Mouse (Mus musculus): ENCODE results near the gene Gm21992.

Gene Gm21992

GRCm38 (mm10) chr19:4811063-4811908, at the start of gene Gm21992, which contains the start of gene Rbm14:
Gene Gm21992 (minus strand): TSS chr19:4811612.
Gene Rbm14 (minus strand): TSS chr19:4811634.
- DNase-seq: peak; percentile 99

- DNase-seq: no peak
Measured at GRCm38 (mm10) chr19:4859081-4859480, 47.7 kb upstream of the Gm21992 start.

DNA sequence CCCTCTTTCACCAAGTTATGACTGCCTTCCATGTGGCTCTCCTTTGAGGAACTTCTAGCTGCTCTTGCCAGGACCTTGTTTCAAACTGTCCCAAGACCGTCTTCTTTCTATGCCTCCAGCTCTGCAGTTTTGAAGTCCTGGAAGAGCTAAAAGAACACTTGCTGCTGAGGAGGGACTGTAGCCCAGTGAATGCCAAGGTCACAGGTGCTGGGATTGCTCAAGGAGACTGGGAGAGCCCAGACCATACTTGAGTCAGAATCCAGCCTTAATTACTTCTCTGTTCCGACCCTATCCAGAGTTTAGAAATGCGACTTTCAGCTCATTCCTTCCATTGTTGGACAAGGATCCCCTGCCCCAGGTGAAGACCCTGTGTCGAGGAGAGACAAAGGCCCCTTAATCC, 44.5 kb upstream of the Gm21992 start:
- DNase-seq: no peak

DNA sequence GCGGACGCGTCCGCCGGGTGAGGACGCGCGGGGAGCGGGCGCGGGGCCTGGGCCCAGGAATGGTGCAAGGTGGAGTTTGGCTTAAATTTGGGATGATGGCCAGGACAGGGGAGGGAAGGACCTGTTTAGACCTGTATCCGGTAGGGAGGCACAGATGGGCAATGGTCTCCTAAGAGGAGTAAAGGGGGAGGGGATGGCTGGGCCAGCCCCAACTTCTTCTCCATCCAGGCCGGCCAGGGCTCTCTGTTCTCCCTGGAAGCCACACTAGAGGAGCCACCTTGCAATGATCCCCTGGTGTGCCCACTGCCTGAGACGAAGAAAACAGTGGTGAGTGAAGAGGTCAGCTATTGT, 44.0 kb upstream of the Gm21992 start:
- DNase-seq: no peak

- DNase-seq: peak; percentile 94 to 95
Measured at GRCm38 (mm10) chr19:4854552-4855469, 43.4 kb upstream of the Gm21992 start, which contains the start of gene Ctsf. Gene Ctsf (plus strand): TSS chr19:4855130.

- DNase-seq: no peak
Measured at GRCm38 (mm10) chr19:4850281-4850680, 38.9 kb upstream of the Gm21992 start.

GRCm38 (mm10) chr19:4849800-4850199, 38.4 kb upstream of the Gm21992 start:
- DNase-seq: no peak

DNA sequence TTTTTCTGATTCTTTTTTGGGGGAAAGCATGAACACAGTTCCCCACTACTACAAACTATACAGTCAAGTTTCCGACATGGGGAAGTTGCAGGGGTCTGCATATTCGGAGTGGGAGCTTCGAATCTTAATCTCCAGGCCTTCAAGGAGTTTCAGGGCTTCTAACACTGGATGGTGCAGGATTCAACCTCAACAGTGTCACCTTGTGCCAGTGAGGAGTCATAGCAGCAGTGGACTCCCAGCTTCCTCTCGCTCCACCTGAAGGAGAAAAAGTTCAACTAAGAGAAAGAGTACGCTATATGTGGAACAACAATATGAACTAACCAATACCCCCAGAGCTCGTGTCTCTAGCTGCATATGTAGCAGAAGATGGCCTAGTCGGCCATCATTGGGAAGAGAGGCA, 36.1 kb upstream of the Gm21992 start:
- DNase-seq: peak; percentile 45 to 63

- DNase-seq: no peak
Measured at GRCm38 (mm10) chr19:4845846-4846245, 34.4 kb upstream of the Gm21992 start.

- DNase-seq: no peak
Measured at GRCm38 (mm10) chr19:4842611-4843010, 31.2 kb upstream of the Gm21992 start.

DNA sequence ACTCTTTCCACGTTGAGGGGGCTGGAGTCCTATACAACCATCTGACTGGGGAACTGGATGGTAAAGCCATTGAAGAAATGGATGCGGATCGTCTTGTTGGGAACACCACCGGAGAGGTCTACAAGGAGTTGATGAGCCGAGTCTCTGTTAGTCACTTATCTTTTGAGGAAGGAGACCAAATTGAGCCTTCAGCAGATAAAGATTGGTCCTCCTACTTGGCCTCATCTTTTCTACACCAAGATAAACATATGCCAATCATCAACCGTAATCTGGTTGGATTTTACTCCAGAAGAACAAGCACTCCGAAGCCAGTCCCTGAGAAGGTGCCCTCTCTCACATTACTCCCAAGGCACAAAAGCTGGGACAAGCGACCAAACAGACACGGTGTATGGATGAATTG, 29.4 kb upstream of the Gm21992 start:
- DNase-seq: no peak

GRCm38 (mm10) chr19:4839149-4839548, 27.7 kb upstream of the Gm21992 start, which contains the start of the genes Ccs and Ccdc87:
Gene Ccs (minus strand): TSS chr19:4839332.
Gene Ccdc87 (plus strand): TSS chr19:4839366.
- DNase-seq: peak; percentile 97 to 98

- no peak for DNase-seq
Measured at GRCm38 (mm10) chr19:4838526-4839140, 27.2 kb upstream of the Gm21992 start.

- DNase-seq: no peak
Measured at GRCm38 (mm10) chr19:4837049-4837448, 25.6 kb upstream of the Gm21992 start.

DNA sequence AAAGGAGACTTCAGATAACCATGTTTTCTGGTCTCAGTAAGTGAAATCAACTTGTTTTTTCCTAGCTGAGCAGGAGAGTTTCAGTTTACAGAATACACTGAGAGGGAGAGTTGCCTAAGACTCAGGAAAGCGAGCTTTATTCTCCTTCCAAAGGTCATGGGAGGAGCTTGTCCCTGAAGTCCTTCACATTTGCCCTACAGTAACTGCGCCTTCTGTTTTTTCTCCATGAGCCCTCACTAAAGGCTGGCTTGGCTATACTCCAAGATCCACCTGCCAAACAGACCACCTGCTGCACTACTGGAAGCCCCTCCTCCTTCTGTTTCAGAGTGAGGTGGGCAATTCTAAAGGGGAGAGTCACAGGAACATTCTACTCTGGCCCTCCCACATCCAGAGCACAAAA, 24.7 kb upstream of the Gm21992 start:
- peak in 1 of 2 experiments; percentile 27 for DNase-seq

DNA sequence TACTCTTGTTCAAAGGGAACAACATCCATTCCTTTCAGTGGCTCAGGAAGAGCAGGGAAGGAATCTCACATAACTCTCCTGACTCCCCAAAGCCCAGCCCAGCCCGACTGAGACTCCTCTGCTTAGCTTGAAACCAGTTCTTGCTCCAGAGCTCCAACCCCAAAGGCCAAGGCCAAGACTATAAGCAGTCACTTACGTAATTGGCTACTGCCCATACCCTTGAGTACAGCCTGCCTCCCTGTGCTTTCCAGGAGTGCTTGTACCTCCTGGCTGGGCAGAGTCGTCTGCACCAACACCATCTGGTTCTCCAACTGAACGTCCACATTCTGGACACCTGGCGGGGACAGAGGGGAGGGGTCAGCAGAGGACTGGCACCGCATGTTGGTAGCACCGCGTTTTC, 22.6 kb upstream of the Gm21992 start:
- DNase-seq: no peak

- DNase-seq: peak; percentile 93 to 94
Measured at GRCm38 (mm10) chr19:4829156-4829555, 17.7 kb upstream of the Gm21992 start.

GRCm38 (mm10) chr19:4828444-4829114, 17.2 kb upstream of the Gm21992 start:
- DNase-seq: no peak

GRCm38 (mm10) chr19:4820678-4821303, 9.4 kb upstream of the Gm21992 start:
- peak; percentile 85 to 87 for DNase-seq

DNA sequence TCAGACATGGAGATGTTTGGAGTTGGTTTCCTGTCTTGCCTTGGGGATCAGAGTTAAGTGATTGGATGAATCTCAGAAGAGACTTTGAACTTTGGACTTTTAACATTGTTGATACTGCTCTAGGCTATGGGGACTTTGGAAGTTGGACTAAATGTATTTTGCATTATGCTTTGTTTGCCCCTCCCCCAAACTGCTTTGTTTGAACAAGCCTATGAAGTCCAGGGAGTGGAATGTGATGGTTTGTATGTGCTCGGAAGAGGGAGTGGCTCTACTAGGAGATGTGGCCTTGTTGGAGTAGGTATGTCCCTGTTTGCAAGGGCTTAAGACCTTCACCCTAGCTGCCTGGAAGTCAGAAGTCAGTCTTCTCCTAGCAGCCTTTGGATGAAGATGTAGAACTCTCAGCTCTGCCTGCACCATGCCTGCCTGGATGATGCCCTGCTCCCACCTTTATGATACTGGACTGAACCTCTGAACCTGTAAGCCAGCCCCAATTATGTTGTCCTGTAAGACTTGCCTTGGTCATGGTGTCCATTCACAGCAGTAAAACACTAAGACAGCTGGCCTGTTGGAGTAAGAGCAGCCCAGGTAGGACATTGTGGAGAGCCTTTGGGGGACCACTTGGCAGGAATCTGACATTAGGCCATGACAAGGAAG, 5.9 kb upstream of the Gm21992 start:
- no peak for DNase-seq

DNA sequence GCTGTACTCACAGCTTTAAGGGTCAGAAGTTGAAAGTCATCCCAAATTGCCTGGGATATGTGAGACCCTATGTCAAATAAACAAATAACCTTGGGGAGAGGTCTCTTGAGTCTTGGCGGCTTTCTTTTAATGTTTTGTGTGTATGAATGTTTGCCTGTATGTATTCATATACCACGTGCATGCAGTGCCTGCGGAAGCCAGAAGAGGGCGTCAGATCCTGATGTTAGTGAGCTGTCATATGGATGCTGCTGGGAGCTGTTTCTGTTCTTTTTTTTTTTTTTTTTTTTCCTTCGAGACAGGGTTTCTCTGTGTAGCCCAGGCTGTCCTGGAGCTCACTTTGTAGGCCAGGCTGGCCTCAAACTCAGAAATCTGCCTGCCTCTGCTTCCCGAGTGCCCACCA, 1.6 kb upstream of the Gm21992 start:
- peak; percentile 46 to 76 for DNase-seq
